Mouse (Mus musculus): ENCODE data around the gene Sall1. TPM values are rescaled to one million over a fixed set of nuclear protein-coding genes. Genes with fewer than 3 reads are reported as not detected.

Sall1 gene
- polyA plus RNA-seq, 1 experiment from 2014 or later: 17.1 TPM

DNA sequence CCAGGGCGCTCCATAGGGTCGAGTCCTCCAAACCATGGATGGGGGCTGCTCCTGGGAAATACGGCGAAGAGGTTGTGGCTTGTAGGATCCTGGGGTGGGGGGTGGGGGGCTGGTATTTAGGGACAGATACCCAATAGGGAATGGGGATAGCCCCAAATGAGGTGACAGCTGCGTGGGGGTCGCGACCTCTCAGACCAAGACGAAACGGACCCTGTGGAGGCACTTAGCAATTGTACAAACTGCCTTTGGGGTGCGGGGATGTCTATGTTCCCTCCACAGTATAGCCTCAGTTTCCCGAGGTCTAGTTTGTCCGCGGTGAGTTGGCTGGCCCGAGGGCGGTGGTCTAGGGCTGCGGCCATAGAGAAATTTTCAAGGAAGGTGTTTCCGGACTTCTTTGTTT is 1.8 kb upstream of the Sall1 start:
- peaks cover 76% of the 10 kb centered on the region for H3K4me1 ChIP-seq (replicated peaks)
- H3K9me3 ChIP-seq: no peaks in the 10 kb centered on the region
- H3K27ac ChIP-seq (replicated peaks): peak overlapping the region; percentile 98
- 1% methylated on average over 17 of the region's 17 CpGs for WGBS
- peak overlapping the region; percentile 89 for H3K9ac ChIP-seq
- peak overlapping the region; percentile 69 for H3K4me3 ChIP-seq
- H3K27me3 ChIP-seq: peaks cover 28% of the 10 kb centered on the region
- peak overlapping the region; percentile 85 for H3K4me2 ChIP-seq
- no peak for ATAC-seq (ENCODE audit: low read depth)
- no peaks in the 10 kb centered on the region for H3K36me3 ChIP-seq

DNA sequence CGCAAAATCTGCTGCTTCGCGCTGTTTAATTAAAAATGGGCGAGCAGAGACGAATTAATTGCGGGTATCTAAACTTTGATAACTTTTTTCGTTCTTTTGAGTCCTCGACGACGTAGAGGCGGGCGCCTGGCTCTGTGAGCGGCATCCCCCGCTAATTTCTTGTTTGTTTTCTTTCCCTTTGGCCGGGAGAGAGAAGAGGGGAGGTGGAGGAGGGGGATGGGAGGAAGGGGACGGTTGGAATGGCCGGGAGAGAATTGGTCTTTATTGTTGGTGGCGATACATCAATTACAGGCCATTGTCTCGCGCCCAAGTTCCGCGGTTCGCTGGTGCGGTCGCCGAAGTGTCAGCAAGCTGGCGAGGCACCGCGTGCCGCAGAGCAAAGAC is 1.2 kb upstream of the Sall1 start:
- Histone ChIP-seq H3K27ac (replicated peaks) (peak overlapping the region; percentile 98), H3K4me2 (peak overlapping the region; percentile 85), H3K4me3 (peak overlapping the region; percentile 69), H3K9ac (peak overlapping the region; percentile 89), H3K9me3 (no peaks in the 10 kb centered on the region), H3K27me3 (peaks cover 28% of the 10 kb centered on the region), H3K36me3 (no peaks in the 10 kb centered on the region), H3K4me1 (replicated peaks) (peaks cover 78% of the 10 kb centered on the region)
- 1% methylated on average over 30 of the region's 30 CpGs for WGBS
- no peak for ATAC-seq (ENCODE audit: low read depth)

DNA sequence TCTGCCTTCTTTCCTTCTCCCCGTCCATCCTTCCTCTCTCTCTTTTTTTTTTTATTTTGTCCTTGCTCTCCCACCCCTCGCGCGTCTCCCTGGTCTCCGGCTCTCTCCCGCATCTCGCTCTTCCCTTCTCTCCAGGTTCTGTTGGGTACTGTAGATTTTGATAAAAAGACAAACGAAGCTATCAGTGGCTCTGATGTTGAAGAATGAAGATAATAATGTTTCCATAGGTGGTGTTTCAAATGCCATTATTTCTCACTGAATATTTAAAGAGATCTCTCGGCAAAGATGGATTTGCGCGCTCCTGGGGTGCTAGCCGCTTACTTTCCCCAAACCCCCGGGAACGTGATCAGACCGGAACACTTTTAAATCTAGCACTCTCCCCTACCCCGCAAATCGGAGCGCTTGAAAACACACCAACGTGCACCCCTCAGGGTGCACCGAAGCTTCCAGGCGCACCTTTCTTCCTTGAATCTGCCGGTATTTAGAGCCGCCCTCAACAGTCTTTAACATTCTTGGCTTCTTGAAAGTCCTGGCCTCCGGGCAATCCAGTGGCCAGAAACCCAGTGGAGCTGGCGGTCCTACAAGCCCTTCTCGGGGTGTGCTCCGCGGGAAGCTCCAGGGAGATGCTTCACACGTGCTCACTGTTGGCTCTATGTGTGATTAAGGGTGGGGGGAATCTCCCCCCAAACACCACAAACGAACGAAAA is 702 bp upstream of the Sall1 start:
- Histone ChIP-seq H3K9me3 (no peaks in the 10 kb centered on the region), H3K9ac (peak overlapping the region; percentile 89), H3K4me2 (peak overlapping the region; percentile 85), H3K4me1 (replicated peaks) (peaks cover 80% of the 10 kb centered on the region), H3K36me3 (no peaks in the 10 kb centered on the region), H3K27me3 (peaks cover 32% of the 10 kb centered on the region), H3K27ac (replicated peaks) (peak overlapping the region; percentile 98), H3K4me3 (peak overlapping the region; percentile 69)
- WGBS: under 1% methylated on average over 31 of the region's 31 CpGs
- no peak for ATAC-seq (ENCODE audit: low read depth)

DNA sequence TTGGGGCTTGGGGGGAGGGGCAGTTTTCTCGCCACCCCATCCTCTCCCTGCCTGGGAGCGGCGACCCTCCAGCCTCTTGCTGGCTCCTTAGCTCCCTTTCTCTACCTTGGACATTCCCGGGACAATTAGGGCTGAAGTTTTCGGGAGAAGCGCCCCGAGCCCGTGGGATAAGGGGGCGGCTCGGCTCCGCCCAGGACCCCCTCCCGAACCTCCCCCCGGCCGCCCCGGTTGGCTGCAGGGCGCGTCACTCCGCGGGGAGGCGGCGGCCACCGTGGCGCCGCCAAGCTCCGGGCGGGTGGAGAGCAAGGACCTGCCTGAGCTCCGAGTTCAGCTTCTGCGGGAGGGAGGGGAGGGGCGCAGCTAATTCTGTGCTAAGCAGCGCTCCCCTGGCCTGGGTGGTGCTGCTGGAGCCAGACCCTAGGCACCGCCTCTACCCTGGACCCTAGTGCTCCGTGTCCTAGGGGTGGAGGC is 556 bp downstream of the Sall1 start:
- H3K27ac ChIP-seq (replicated peaks): peak overlapping the region; percentile 98
- WGBS: under 1% methylated on average over 32 of the region's 32 CpGs
- H3K4me3 ChIP-seq: peak overlapping the region; percentile 69
- peak; percentile 82 for ATAC-seq (ENCODE audit: low read depth)
- H3K4me2 ChIP-seq: peak overlapping the region; percentile 85
- peak overlapping the region; percentile 89 for H3K9ac ChIP-seq
- H3K27me3 ChIP-seq: peaks cover 36% of the 10 kb centered on the region
- peaks cover 80% of the 10 kb centered on the region for H3K4me1 ChIP-seq (replicated peaks)
- no peaks in the 10 kb centered on the region for H3K36me3 ChIP-seq
- no peaks in the 10 kb centered on the region for H3K9me3 ChIP-seq

DNA sequence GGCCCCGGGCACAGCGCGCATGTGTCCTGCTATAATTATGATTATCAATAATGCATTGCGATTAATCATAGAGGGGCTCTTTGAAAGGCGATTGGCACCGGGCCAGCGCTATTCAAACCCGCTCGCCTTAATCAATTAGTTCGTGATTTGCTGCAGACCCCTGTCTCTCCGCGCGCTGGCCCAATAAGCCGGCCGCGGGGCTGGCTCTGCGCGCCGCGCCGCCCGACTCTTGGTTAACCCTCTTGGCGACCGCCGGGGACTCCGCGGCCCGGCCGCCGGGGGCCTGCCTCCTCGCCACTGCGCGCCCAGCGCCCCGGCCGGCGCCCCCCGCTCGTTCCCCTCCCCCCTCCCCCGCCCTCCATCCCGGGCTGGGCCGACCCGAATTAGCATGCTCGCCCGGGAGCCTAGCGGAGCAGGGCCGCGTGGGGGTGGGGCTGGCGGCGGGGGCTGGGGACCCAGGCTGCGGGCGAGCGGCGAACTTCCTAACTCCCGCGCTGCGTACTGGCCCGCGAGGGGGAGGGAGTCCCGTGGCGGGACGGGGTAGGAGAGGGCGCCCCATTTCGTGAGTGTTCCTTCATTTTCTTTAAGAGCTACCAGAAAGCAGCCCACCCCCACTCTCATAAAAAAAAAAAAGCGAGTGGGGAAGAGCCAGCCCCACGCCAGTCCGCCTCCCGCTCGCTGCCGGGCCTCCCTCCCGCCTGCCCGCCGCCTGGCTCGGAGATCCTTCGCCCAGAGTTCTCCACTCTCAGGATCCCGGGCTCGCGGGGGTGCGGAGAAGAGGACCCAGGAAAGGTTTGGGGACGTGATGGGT is 1.2 kb downstream of the Sall1 start:
- ATAC-seq (ENCODE audit: low read depth): peak; percentile 78
- H3K27me3 ChIP-seq: peaks cover 30% of the 10 kb centered on the region

DNA sequence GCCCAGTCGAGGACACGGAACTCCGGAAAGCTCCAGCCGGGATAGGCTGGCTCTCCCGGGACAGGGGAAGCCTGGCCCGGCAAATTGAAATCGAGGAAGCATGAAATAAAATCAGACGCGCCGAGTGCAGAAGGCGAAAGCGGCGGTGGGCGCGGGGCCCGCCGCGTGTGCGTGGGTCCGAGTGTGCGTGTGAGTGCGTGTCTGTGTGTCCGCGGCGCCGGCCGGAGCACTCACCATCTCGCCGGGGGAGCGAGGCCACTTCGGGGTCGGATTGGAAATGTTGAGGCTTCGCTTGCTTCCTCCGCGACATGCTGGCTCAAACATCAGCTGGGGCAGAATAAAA is 1.9 kb downstream of the Sall1 start:
- peak overlapping the region; percentile 89 for H3K9ac ChIP-seq
- no peaks in the 10 kb centered on the region for H3K9me3 ChIP-seq
- peak overlapping the region; percentile 85 for H3K4me2 ChIP-seq
- peaks cover 72% of the 10 kb centered on the region for H3K4me1 ChIP-seq (replicated peaks)
- under 1% methylated on average over 35 of the region's 35 CpGs for WGBS
- H3K36me3 ChIP-seq: no peaks in the 10 kb centered on the region
- H3K27ac ChIP-seq (replicated peaks): peak overlapping the region; percentile 98
- ATAC-seq (ENCODE audit: low read depth): no peak
- H3K27me3 ChIP-seq: peaks cover 26% of the 10 kb centered on the region
- H3K4me3 ChIP-seq: peak overlapping the region; percentile 69

More for the DNA sequence above, 1.2 kb downstream of the Sall1 start:
- Histone ChIP-seq H3K4me1 (replicated peaks) (peaks cover 76% of the 10 kb centered on the region), H3K4me3 (peak overlapping the region; percentile 69), H3K9ac (peak overlapping the region; percentile 89), H3K9me3 (no peaks in the 10 kb centered on the region), H3K36me3 (no peaks in the 10 kb centered on the region), H3K27ac (replicated peaks) (peak overlapping the region; percentile 98), H3K4me2 (peak overlapping the region; percentile 85)
- under 1% methylated on average over 65 of the region's 80 CpGs for WGBS

DNA sequence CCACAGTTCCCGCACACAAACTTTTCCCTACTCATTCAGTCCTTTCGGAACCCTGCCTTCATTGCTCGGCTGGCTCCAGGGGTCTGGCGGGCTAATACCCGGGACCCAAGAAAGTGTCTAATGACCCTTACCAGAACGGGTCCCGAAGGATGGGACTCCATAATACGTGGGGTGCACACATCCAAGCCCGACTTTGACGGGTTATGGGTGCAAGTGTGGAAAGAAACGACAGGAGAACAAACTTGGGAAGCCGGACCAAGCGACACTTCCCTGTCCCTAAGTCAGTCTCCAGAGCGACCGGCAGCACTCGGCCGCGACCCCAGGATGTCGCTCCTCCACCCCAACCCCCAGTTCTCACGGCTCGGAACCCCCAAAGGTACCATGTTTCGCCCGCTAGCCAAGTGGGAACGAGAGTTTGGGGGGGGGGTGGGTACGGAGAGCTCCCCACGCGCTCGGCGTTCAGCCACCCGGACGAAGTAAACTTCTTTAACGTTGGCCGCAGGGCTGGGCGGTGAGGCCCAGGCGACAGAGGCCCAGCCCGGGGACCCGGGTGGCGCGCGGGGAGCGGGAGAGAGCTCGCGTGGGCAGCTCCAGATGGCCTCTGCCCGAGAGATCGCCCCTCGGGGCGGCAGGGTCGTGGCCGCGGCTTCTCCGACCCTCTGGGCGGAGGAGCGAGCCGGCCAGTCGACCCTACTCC is 2.4 kb downstream of the Sall1 start:
- peak overlapping the region; percentile 85 for H3K4me2 ChIP-seq
- WGBS: under 1% methylated on average over 54 of the region's 55 CpGs
- H3K9ac ChIP-seq: peak overlapping the region; percentile 89
- H3K36me3 ChIP-seq: no peaks in the 10 kb centered on the region
- H3K4me1 ChIP-seq (replicated peaks): peaks cover 72% of the 10 kb centered on the region
- peak overlapping the region; percentile 98 for H3K27ac ChIP-seq (replicated peaks)
- peak overlapping the region; percentile 69 for H3K4me3 ChIP-seq
- H3K27me3 ChIP-seq: peaks cover 20% of the 10 kb centered on the region; the same call in 1 of the 2 replicates
- no peaks in the 10 kb centered on the region for H3K9me3 ChIP-seq
- ATAC-seq (ENCODE audit: low read depth): no peak

DNA sequence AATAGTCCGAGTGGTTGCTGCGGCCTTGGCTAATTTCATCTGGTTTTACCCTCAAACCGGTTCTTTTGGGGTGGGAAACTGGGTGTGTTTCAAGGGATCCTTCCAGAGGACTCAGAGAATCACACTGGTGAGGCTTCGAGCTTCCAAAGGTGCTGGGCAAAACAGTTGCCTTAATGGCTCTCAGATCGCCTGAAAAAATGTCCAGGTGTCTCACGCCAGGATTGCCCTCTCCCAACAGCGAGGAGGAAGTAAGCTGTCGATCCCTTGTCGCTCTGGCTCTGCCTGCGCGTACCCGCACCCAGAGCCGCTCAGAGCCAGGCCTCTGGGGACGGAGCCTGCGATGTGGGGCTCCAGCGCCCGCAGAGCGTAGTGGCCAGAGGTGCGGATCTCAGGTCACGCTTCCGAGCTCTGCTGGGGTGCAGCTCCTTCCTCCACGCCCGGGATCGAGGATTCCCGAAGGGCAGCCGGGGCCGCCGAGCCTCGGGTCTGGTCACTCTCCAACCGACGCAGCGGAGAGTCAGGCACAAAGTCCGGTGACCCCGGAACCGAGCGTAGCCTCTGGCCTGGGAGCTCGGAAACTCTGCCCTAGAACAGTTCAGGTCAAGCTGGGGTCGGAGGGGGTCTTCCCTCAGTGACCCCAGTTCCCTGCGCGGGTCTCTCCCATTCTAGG is 3.1 kb downstream of the Sall1 start:
- 1% methylated on average over 40 of the region's 40 CpGs for WGBS

DNA sequence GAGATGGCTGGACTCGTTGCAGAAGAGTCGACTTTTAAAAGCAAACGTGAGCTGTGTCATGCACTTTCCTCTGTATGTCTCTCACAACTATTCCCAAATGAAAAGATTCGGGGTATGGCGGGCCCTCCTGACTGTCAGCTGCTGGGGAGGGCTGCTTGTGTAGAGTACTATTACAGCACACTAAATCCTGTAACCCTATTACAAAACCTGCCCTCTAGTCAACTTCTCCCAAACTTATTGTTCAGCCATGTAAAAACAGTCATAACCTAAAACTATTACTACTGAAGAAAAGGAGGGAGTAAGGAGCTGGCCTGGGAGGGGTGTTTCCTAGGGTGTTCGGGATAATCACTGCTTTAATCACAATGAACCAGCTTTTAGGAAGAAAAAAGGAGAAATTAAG is 4.1 kb downstream of the Sall1 start:
- Histone ChIP-seq H3K9me3 (no peaks in the 10 kb centered on the region), H3K4me1 (replicated peaks) (peaks cover 61% of the 10 kb centered on the region), H3K27ac (replicated peaks) (peak overlapping the region; percentile 98), H3K4me2 (peak overlapping the region; percentile 85), H3K27me3 (peaks cover 12% of the 10 kb centered on the region; the same call in 1 of the 2 replicates), H3K9ac (peak overlapping the region; percentile 89), H3K4me3 (peak overlapping the region; percentile 69), H3K36me3 (no peaks in the 10 kb centered on the region)
- ATAC-seq (ENCODE audit: low read depth): no peak
- WGBS: 4% methylated on average over 6 of the region's 6 CpGs

More for the DNA sequence above, 3.1 kb downstream of the Sall1 start:
- ATAC-seq (ENCODE audit: low read depth): no peak
- Histone ChIP-seq H3K9me3 (no peaks in the 10 kb centered on the region), H3K36me3 (no peaks in the 10 kb centered on the region), H3K4me3 (peak overlapping the region; percentile 69), H3K4me2 (peak overlapping the region; percentile 85), H3K9ac (peak overlapping the region; percentile 89), H3K27ac (replicated peaks) (peak overlapping the region; percentile 98), H3K4me1 (replicated peaks) (peaks cover 67% of the 10 kb centered on the region), H3K27me3 (peaks cover 16% of the 10 kb centered on the region; the same call in 1 of the 2 replicates)

DNA sequence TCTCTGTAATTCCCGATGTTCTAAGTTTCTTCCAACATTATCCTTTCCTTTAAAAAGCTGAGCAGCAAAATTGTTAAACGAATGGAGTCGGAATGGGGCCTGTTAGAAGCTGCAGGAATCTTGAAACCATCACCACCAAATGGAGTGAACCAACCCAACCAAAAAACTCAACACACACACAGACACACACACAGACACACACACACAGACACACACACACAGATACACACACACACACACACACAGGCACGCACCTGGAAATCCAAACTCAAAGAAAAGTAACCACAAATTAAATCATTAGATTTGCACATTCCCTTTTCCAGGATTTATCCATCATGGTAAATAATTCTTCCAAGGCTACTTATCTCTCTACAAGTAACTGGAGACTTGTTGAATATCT is 5.0 kb downstream of the Sall1 start:
- peaks cover 61% of the 10 kb centered on the region for H3K4me1 ChIP-seq (replicated peaks)
- H3K4me2 ChIP-seq: peak overlapping the region; percentile 85
- H3K9ac ChIP-seq: peak overlapping the region; percentile 89
- H3K4me3 ChIP-seq: peak overlapping the region; percentile 69
- H3K36me3 ChIP-seq: no peaks in the 10 kb centered on the region
- H3K27ac ChIP-seq (replicated peaks): peak overlapping the region; percentile 98; the same call in 1 of the 2 replicates
- H3K9me3 ChIP-seq: no peaks in the 10 kb centered on the region
- ATAC-seq (ENCODE audit: low read depth): no peak
- 29% methylated on average over 4 of the region's 4 CpGs for WGBS
- peaks cover 12% of the 10 kb centered on the region; the same call in 1 of the 2 replicates for H3K27me3 ChIP-seq

DNA sequence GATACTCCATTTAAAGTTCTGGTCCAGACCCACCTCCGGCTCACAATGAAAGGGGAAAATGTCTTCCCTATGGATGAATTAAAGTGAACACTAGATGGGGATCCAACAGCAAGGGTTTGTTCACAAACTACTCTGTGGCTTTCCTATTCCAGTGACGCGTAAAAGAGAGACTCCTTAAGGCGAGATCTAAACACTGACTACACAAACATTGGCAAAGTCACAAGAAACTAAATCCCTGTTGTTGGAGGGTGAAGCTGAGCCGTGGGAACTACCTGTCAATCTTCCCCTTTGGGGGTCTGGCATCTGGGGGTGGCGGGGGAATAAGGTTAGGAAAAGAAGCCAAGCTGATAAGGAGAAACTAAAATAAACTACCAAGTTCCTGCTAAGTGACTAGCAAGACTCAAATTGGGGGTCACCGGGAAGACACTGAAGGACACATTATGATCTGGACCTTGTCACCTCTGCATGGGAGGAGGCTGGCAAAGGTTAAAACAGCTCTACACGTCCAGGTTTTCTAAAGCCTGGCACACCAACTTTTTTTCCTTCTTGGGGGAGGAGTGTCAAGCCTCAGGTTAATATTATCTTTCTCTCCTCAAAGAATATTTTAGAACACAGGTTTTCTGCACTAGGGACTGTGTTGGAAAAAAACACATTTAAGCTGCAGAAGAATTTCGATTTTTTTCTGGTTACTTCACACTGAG is 6.3 kb downstream of the Sall1 start:
- Histone ChIP-seq H3K9ac (peak overlapping the region; percentile 89), H3K4me1 (replicated peaks) (peaks cover 61% of the 10 kb centered on the region), H3K36me3 (no peaks in the 10 kb centered on the region), H3K27ac (replicated peaks) (peak overlapping the region; percentile 76), H3K4me2 (peak overlapping the region; percentile 85), H3K9me3 (no peaks in the 10 kb centered on the region), H3K27me3 (peaks cover 12% of the 10 kb centered on the region; the same call in 1 of the 2 replicates), H3K4me3 (peak overlapping the region; percentile 69)
- ATAC-seq (ENCODE audit: low read depth): no peak
- 4% methylated on average over 9 of the region's 9 CpGs for WGBS
